Mouse (Mus musculus): ENCODE data around the gene Pced1b. TPM values are rescaled to one million over a fixed set of nuclear protein-coding genes. Genes with fewer than 3 reads are reported as not detected.

Pced1b gene
- polyA plus RNA-seq, 1 experiment from 2014 or later, result 5.5 TPM

- no peaks in the 10 kb centered on the region for H3K36me3 ChIP-seq (ENCODE audit: insufficient read depth)
- H3K27me3 ChIP-seq (ENCODE audit: insufficient read depth, low read length), result peaks cover 16% of the 10 kb centered on the region
- H3K27ac ChIP-seq (ENCODE audit: low read depth), result no peak overlapping the region
- no peak for TF ChIP-seq CTCF (IDR thresholded peaks at IDR 0.05; ENCODE audit: low read depth)
- no peaks in the 10 kb centered on the region for H3K4me1 ChIP-seq (ENCODE audit: insufficient read depth)
- peak overlapping the region; percentile 71 for H3K4me3 ChIP-seq (ENCODE audit: low read depth, low read length)
- 22% methylated on average over 14 of the region's 14 CpGs for WGBS
- peak; percentile 19 for DNase-seq
- H3K9ac ChIP-seq, result peak overlapping the region; percentile 13
- H3K4me2 ChIP-seq, result peak overlapping the region; percentile 86
- H3K9me3 ChIP-seq (ENCODE audit: low read depth, low read length), result no peaks in the 10 kb centered on the region
- no peak for ATAC-seq (ENCODE audit: insufficient read depth)
Measured at GRCm38 (mm10) chr15:97246256-97246655, 651 bp upstream of the Pced1b start.

- Histone ChIP-seq H3K27ac (ENCODE audit: low read depth) (peak overlapping the region; percentile 76), H3K4me3 (ENCODE audit: low read depth, low read length) (peak overlapping the region; percentile 71), H3K4me1 (ENCODE audit: insufficient read depth) (no peaks in the 10 kb centered on the region), H3K9me3 (ENCODE audit: low read depth, low read length) (no peaks in the 10 kb centered on the region), H3K4me2 (peak overlapping the region; percentile 86), H3K36me3 (ENCODE audit: insufficient read depth) (no peaks in the 10 kb centered on the region), H3K9ac (peak overlapping the region; percentile 88), H3K27me3 (ENCODE audit: insufficient read depth, low read length) (peaks cover 16% of the 10 kb centered on the region)
- 1% methylated on average over 14 of the region's 14 CpGs for WGBS
- peak; percentile 53; the same call in 1 of the 2 replicates for ATAC-seq (ENCODE audit: insufficient read depth)
- TF ChIP-seq CTCF (IDR thresholded peaks at IDR 0.05; ENCODE audit: low read depth), result peak; percentile 19; the same call in 1 of the 2 replicates
- peak; percentile 73 for DNase-seq
Measured at GRCm38 (mm10) chr15:97247791-97248161, 869 bp downstream of the Pced1b start.

GRCm38 (mm10) chr15:97248296-97248695, 1.4 kb downstream of the Pced1b start:
- WGBS, result 30% methylated on average over 8 of the region's 8 CpGs
- H3K9me3 ChIP-seq (ENCODE audit: low read depth, low read length), result no peaks in the 10 kb centered on the region
- H3K9ac ChIP-seq, result peak overlapping the region; percentile 88
- peak; percentile 51 for DNase-seq
- peak overlapping the region; percentile 86 for H3K4me2 ChIP-seq
- TF ChIP-seq CTCF (IDR thresholded peaks at IDR 0.05; ENCODE audit: low read depth), result no peak
- H3K27me3 ChIP-seq (ENCODE audit: insufficient read depth, low read length), result peaks cover 16% of the 10 kb centered on the region
- H3K4me1 ChIP-seq (ENCODE audit: insufficient read depth), result no peaks in the 10 kb centered on the region
- H3K27ac ChIP-seq (ENCODE audit: low read depth), result no peak overlapping the region; the same call in 1 of the 2 replicates
- ATAC-seq (ENCODE audit: insufficient read depth), result no peak
- H3K4me3 ChIP-seq (ENCODE audit: low read depth, low read length), result peak overlapping the region; percentile 71
- H3K36me3 ChIP-seq (ENCODE audit: insufficient read depth), result no peaks in the 10 kb centered on the region

DNA sequence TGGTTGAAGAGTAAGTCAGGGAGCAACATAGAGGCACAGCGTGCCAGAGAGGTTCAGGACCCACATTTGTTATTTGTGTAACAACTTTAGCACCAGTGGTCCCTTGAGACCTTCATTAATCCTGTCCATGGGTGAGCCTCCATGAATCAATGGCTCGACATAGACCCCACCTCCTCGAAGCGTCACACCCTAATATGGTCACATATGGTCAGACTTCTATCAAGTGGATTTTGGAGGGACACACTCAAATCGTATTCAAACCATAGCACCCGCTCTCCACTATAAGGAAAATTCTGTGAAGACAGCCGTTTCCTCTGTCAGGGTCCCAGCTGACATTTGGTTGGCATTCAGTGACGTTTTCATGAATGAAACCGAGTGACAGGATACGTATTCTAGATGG, 2.4 kb downstream of the Pced1b start:
- DNase-seq (no peak), ATAC-seq (ENCODE audit: insufficient read depth) (no peak)
- no peak overlapping the region for H3K9ac ChIP-seq
- no peak for TF ChIP-seq CTCF (IDR thresholded peaks at IDR 0.05; ENCODE audit: low read depth)
- no peaks in the 10 kb centered on the region for H3K36me3 ChIP-seq (ENCODE audit: insufficient read depth)
- WGBS, result 87% methylated on average over 10 of the region's 10 CpGs
- H3K4me3 ChIP-seq (ENCODE audit: low read depth, low read length), result no peak overlapping the region
- no peak overlapping the region for H3K27ac ChIP-seq (ENCODE audit: low read depth)
- H3K9me3 ChIP-seq (ENCODE audit: low read depth, low read length), result no peaks in the 10 kb centered on the region
- no peak overlapping the region for H3K4me2 ChIP-seq
- H3K27me3 ChIP-seq (ENCODE audit: insufficient read depth, low read length), result peaks cover 16% of the 10 kb centered on the region
- H3K4me1 ChIP-seq (ENCODE audit: insufficient read depth), result no peaks in the 10 kb centered on the region

DNA sequence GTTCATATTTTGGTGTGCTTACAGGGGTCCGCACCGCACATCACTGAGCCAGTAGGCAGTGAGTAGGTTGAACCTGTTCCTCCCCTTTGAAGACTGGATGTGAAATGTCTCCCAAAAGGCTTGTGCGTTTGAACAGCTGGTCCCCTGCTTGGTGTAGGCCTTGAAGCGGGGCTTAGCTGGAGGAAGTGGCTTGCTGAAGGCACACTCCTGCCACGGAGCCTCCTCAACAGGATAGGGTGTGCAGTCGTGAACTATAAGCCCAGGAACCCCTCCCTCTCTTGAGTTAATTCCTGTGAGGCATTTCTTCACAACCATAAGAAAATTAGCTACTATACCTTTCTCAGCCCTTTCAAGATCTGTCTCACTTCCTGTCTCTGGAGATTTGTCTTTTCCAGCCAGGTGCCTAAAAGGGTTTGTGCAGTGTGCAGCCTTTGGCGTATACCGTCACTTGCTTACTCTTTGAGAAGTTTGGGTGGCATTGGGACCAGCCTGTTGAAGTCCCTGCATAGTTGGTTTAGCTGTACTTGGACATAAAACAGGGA, 5.7 kb downstream of the Pced1b start:
- H3K9ac ChIP-seq, result no peak overlapping the region
- no peak overlapping the region for H3K4me3 ChIP-seq (ENCODE audit: low read depth, low read length)
- no peaks in the 10 kb centered on the region for H3K36me3 ChIP-seq (ENCODE audit: insufficient read depth)
- no peak for DNase-seq
- no peak for TF ChIP-seq CTCF (IDR thresholded peaks at IDR 0.05; ENCODE audit: low read depth)
- H3K4me2 ChIP-seq, result no peak overlapping the region
- no peaks in the 10 kb centered on the region for H3K27me3 ChIP-seq (ENCODE audit: insufficient read depth, low read length)
- 68% methylated on average over 8 of the region's 8 CpGs for WGBS
- no peaks in the 10 kb centered on the region for H3K9me3 ChIP-seq (ENCODE audit: low read depth, low read length)
- H3K4me1 ChIP-seq (ENCODE audit: insufficient read depth), result no peaks in the 10 kb centered on the region
- ATAC-seq (ENCODE audit: insufficient read depth), result no peak
- no peak overlapping the region for H3K27ac ChIP-seq (ENCODE audit: low read depth)

DNA sequence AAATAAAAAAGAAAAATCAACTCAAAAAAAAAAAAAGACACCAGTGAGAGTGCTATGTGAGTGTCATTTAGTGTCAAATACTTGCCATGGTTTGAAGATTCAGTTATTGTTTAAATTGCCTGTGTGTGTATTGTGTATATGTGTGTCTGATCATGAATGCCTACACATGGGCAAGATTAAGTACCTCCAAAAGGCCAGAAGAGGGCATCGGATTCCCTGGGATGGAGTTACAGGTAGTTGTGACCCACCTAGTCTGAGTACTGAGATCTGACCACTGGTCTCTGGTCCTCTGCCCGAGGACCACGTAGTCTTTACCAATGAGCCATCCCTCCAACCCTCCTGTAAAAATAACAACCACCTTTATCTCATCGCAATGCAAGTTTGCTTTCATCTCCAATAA, 7.5 kb downstream of the Pced1b start:
- Histone ChIP-seq H3K9ac (no peak overlapping the region), H3K4me1 (ENCODE audit: insufficient read depth) (no peaks in the 10 kb centered on the region), H3K27ac (ENCODE audit: low read depth) (no peak overlapping the region), H3K36me3 (ENCODE audit: insufficient read depth) (no peaks in the 10 kb centered on the region), H3K9me3 (ENCODE audit: low read depth, low read length) (no peaks in the 10 kb centered on the region), H3K4me3 (ENCODE audit: low read depth, low read length) (no peak overlapping the region), H3K27me3 (ENCODE audit: insufficient read depth, low read length) (no peaks in the 10 kb centered on the region), H3K4me2 (no peak overlapping the region)
- 92% methylated on average over 4 of the region's 4 CpGs for WGBS
- peak; percentile 19; the same call in 1 of the 2 replicates for TF ChIP-seq CTCF (IDR thresholded peaks at IDR 0.05; ENCODE audit: low read depth)
- ATAC-seq (ENCODE audit: insufficient read depth) (no peak), DNase-seq (no peak)

DNA sequence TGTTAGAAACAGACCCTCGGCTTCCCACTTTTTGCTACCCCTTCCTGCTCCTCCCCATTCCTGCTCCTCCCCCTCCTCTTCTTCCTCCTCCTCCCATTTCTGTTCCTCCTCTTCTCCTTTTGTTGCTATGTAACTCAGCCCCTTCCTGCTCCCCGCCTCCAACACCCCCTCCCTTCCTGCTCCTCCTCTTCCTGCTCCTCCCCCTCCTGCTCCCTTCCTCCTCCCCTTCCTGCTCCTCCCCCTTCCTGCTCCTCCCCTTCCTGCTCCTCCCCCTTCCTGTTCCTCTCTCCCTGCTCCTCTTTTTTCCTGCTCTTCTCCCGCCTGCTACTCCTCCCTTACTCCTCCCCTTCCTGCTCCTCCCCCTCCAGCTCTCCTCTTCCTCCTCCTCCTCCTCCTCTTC, 8.9 kb downstream of the Pced1b start:
- no peak for TF ChIP-seq CTCF (IDR thresholded peaks at IDR 0.05; ENCODE audit: low read depth)
- no peaks in the 10 kb centered on the region for H3K36me3 ChIP-seq (ENCODE audit: insufficient read depth)
- H3K9ac ChIP-seq, result no peak overlapping the region
- H3K4me2 ChIP-seq, result no peak overlapping the region
- no peaks in the 10 kb centered on the region for H3K27me3 ChIP-seq (ENCODE audit: insufficient read depth, low read length)
- no peak overlapping the region for H3K4me3 ChIP-seq (ENCODE audit: low read depth, low read length)
- no peaks in the 10 kb centered on the region for H3K4me1 ChIP-seq (ENCODE audit: insufficient read depth)
- H3K27ac ChIP-seq (ENCODE audit: low read depth), result no peak overlapping the region
- 87% methylated on average over 3 of the region's 3 CpGs for WGBS
- DNase-seq, result no peak
- ATAC-seq (ENCODE audit: insufficient read depth), result no peak
- H3K9me3 ChIP-seq (ENCODE audit: low read depth, low read length), result no peaks in the 10 kb centered on the region

Data from lung, embryonic 14.5 days (tissue).